Mouse (Mus musculus): ENCODE results near the gene Prdm15. TPM values are rescaled to one million over a fixed set of nuclear protein-coding genes. Genes with fewer than 3 reads are reported as not detected.

The Prdm15 gene
- polyA plus RNA-seq, 1 experiment from 2014 or later: 10.3 TPM

Small RNAs within 50 kb of the gene (microRNA-seq; reads per million reads assigned to microRNA genes)
- gene Mir6964: not detected

Other genes starting within 250 kb of the Prdm15 start
- gene Tmprss2, start 240.7 kb downstream of the Prdm15 start, polyA plus RNA-seq (2014; fragmentation: Nextera tagmentation; extraction: Ambion mirVana): 0.63 TPM in 1 of 2 replicates, not detected in the other
- gene Ripk4, start 88.1 kb downstream of the Prdm15 start, polyA plus RNA-seq (2014; fragmentation: Nextera tagmentation; extraction: Ambion mirVana): 0.31 and 0.33 TPM in 2 replicates
- 15.0 and 19.1 TPM in 2 replicates for gene C2cd2, start 110.7 kb upstream of the Prdm15 start, polyA plus RNA-seq (2014; fragmentation: Nextera tagmentation; extraction: Ambion mirVana)
- 14.6 and 15.7 TPM in 2 replicates for gene Zbtb21, start 110.8 kb upstream of the Prdm15 start, polyA plus RNA-seq (2014; fragmentation: Nextera tagmentation; extraction: Ambion mirVana)
- gene B230307C23Rik, start 145.5 kb upstream of the Prdm15 start, polyA plus RNA-seq (2014; fragmentation: Nextera tagmentation; extraction: Ambion mirVana): 21.8 and 35.7 TPM in 2 replicates
- gene A630089N07Rik, start 230.6 kb upstream of the Prdm15 start, polyA plus RNA-seq (2014; fragmentation: Nextera tagmentation; extraction: Ambion mirVana): 14.9 and 16.5 TPM in 2 replicates

Measured in neural tube, embryonic 14.5 days (tissue).